Mouse (Mus musculus) mature B cell (primary cell): ENCODE measurements at regions not wholly inside any gene's neighbourhood (a gene's known extent, or its start where the extent isn't known, plus 50 kb on each side); places are given as distances from the start of the nearest gene placed in this dataset.

ENCODE experiments used
- in situ Hi-C: fragments of 300-500 bp; cut with MboI; formaldehyde crosslinking; loops from 2 replicates; pipeline ENCODE4 v1.14.3; 2019

- in situ Hi-C loops = loop anchor here (25.0 kb wide), 1 partner anchor 1174 kb away; no protein-coding TSS in a partner anchor
Measured at GRCm38 (mm10) chr4:56686141-56686540, 53.7 kb upstream of the Gm26657 start.

- in situ Hi-C loops = loop anchor here (25.0 kb wide), 1 partner anchor 1173 kb away; no protein-coding TSS in a partner anchor
Measured at GRCm38 (mm10) chr4:56685696-56686095, 54.2 kb upstream of the Gm26657 start.

- in situ Hi-C loops = loop anchor here (25.0 kb wide), 1 partner anchor 1173 kb away; no protein-coding TSS in a partner anchor
Measured at GRCm38 (mm10) chr4:56685123-56685522, 54.7 kb upstream of the Gm26657 start.

GRCm38 (mm10) chr4:56684031-56684430 lies 55.8 kb upstream of the Gm26657 start:
- in situ Hi-C loops = loop anchor here (25.0 kb wide), 1 partner anchor 1172 kb away; no protein-coding TSS in a partner anchor

- in situ Hi-C loops = loop anchor here (25.0 kb wide), 1 partner anchor 1169 kb away; no protein-coding TSS in a partner anchor
Measured at GRCm38 (mm10) chr4:56681121-56681520, 58.7 kb upstream of the Gm26657 start.

GRCm38 (mm10) chr4:56673868-56674267 lies 66.0 kb upstream of the Gm26657 start:
- in situ Hi-C loops = no loop called here

- in situ Hi-C loops = no loop called here
Measured at GRCm38 (mm10) chr4:56664921-56665320, 74.9 kb upstream of the Gm26657 start.

- in situ Hi-C loops = no loop called here
Measured at GRCm38 (mm10) chr4:56661816-56662215, 78.1 kb upstream of the Gm26657 start.

GRCm38 (mm10) chr4:56657046-56657445 lies 82.8 kb upstream of the Gm26657 start:
- in situ Hi-C loops = no loop called here

GRCm38 (mm10) chr4:56654327-56654726 lies 85.5 kb upstream of the Gm26657 start:
- in situ Hi-C loops = no loop called here

- in situ Hi-C loops = no loop called here
Measured at GRCm38 (mm10) chr4:56652819-56653218, 87.1 kb upstream of the Gm26657 start.

GRCm38 (mm10) chr4:56649731-56650130 lies 90.1 kb upstream of the Gm26657 start:
- in situ Hi-C loops = no loop called here

- in situ Hi-C loops = no loop called here
Measured at GRCm38 (mm10) chr4:56643999-56644962, 95.6 kb upstream of the Gm26657 start.

GRCm38 (mm10) chr4:56643491-56643890 lies 96.4 kb upstream of the Gm26657 start:
- in situ Hi-C loops = no loop called here

GRCm38 (mm10) chr4:56639709-56640108 lies 100.2 kb upstream of the Gm26657 start:
- in situ Hi-C loops = no loop called here

- in situ Hi-C loops = no loop called here
Measured at GRCm38 (mm10) chr4:56638704-56639478, 101.0 kb upstream of the Gm26657 start.

GRCm38 (mm10) chr4:56636265-56636664 lies 103.6 kb upstream of the Gm26657 start:
- in situ Hi-C loops = no loop called here

- in situ Hi-C loops = no loop called here
Measured at GRCm38 (mm10) chr4:56633528-56633927, 106.3 kb upstream of the Gm26657 start.

- in situ Hi-C loops = no loop called here
Measured at GRCm38 (mm10) chr4:56630251-56630650, 109.6 kb upstream of the Gm26657 start.

- in situ Hi-C loops = no loop called here
Measured at GRCm38 (mm10) chr4:56627206-56627605, 112.7 kb upstream of the Gm26657 start.

- in situ Hi-C loops = no loop called here
Measured at GRCm38 (mm10) chr4:56621782-56622181, 118.1 kb upstream of the Gm26657 start.

- in situ Hi-C loops = no loop called here
Measured at GRCm38 (mm10) chr4:56621356-56621755, 118.5 kb upstream of the Gm26657 start.
